Mouse (Mus musculus) G1E (cell line): ENCODE results near the gene Polr2e. TPM values are rescaled to one million over a fixed set of nuclear protein-coding genes. Genes with fewer than 3 reads are reported as not detected.
A peak's percentile ranks its signal among the peaks of the same experiment; 100 is the strongest.
"Not testable (repeated sequence)": the region's sequence is repeated elsewhere in the genome, so short reads cannot be mapped to it uniquely, and the experiment has no call there.

Experiments used
- ATAC-seq: 2 replicates; pipeline ENCODE4 v1.8.0; 2016; ENCODE audit warnings: mild to moderate bottlenecking; ENCODE audit not compliant: insufficient number of reproducible peaks, poor library complexity, low FRiP score, severe bottlenecking; ENCODE audit errors: extremely low read depth
- DNase-seq: peaks from one replicate; pipeline ENCODE4 v3.0.0; 2012; ENCODE audit warnings: low spot score
- H3K27me3 ChIP-seq: 2 replicates; pipeline ENCODE4 v1.6.1; 2012; ENCODE audit warnings: mild to moderate bottlenecking, low read length, inconsistent platforms; ENCODE audit not compliant: insufficient read depth
- H3K36me3 ChIP-seq: replicated peaks from 2 replicates; pipeline ENCODE3; 2012; ENCODE audit warnings: mild to moderate bottlenecking, inconsistent platforms
- H3K4me1 ChIP-seq: 2 replicates; pipeline ENCODE4 v1.6.1; 2012; ENCODE audit warnings: low read depth, low read length, inconsistent platforms, mixed read lengths; ENCODE audit not compliant: insufficient read depth
- H3K4me3 ChIP-seq: 2 replicates; pipeline ENCODE4 v1.5.1; 2012; ENCODE audit warnings: low read depth, mild to moderate bottlenecking, inconsistent platforms, low read length, moderate library complexity, mixed read lengths
- H3K9me3 ChIP-seq: replicated peaks from 2 replicates; pipeline ENCODE4 v1.6.1; 2012; ENCODE audit warnings: inconsistent platforms
- CTCF ChIP-seq: IDR thresholded peaks from 2 replicates; pipeline ENCODE4 v1.5.1; 2012; ENCODE audit warnings: low read depth, low read length, inconsistent platforms, mixed read lengths
- GATA1 ChIP-seq: IDR thresholded peaks from 2 replicates; pipeline ENCODE4 v1.6.1; 2012; ENCODE audit warnings: borderline replicate concordance, low read length, inconsistent platforms, mixed read lengths
- GATA2 ChIP-seq: IDR thresholded peaks from 2 replicates; pipeline ENCODE4 v1.6.1; 2012; ENCODE audit warnings: low read depth, low read length, inconsistent platforms, borderline replicate concordance
- POLR2AphosphoS5 ChIP-seq: IDR thresholded peaks from 2 replicates; pipeline ENCODE4 v1.6.1; 2012; ENCODE audit warnings: low read depth, low read length, inconsistent platforms; ENCODE audit not compliant: insufficient replicate concordance
- TAL1 ChIP-seq: conservative IDR thresholded peaks from 2 replicates; pipeline ENCODE4 v1.6.1; 2012; ENCODE audit warnings: low read depth, low read length, inconsistent platforms, mixed read lengths
- polyA plus RNA-seq: library from polyadenylated mRNA; stranded (reverse); fragments of >175 nt; gene quantifications from 2 replicates; pipeline ENCODE4 v1.2.3, GENCODE M21; 2012
- total RNA-seq, 2 experiments: library from RNA; stranded (forward) in 1 of 2; stranded (reverse) in 1 of 2; fragments of 200-1000 nt in 1 of 2; fragments of >200 nt in 1 of 2; fragmentation: Nextera tagmentation in 1 of 2; gene quantifications; 2 replicates each; pipeline ENCODE4 v1.2.3; 2014 to 2017

Gene Polr2e
- total and polyA plus RNA-seq, 3 experiments, result 54.6 to 206 (median 90.2) TPM

DNA sequence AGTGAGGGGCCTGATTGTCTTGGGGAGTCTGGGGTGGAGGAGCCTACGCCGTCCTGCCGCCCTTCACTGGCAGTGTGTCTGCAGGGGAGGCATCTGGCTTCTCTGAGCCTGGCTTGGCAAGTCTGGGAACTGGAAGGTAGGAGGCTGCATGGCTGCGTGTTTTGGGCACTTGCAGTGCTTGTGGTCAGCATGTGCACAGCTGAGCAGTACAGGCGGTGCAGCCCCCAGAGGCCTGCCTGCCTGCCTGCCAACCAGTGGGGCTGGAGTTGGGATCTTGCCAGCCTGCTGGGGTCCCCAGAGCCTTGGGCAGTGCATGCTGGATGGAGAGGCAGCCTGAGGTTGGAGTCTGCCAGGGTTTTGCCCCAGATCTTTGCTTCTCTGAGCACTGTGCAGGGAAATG lies 23.5 kb upstream of the Polr2e start:
- ATAC-seq (no peak), DNase-seq (no peak)
- Histone ChIP-seq H3K9me3 (no peaks in the 10 kb centered on the region), H3K4me1 (peaks cover 35% of the 10 kb centered on the region), H3K27me3 (no peaks in the 10 kb centered on the region; the same call in 1 of the 2 replicates), H3K36me3 (peaks cover 98% of the 10 kb centered on the region), H3K4me3 (no peak overlapping the region)
- no peak for TF ChIP-seq TAL1
- TF ChIP-seq CTCF, result no peak
- TF ChIP-seq POLR2AphosphoS5, result no peak
- no peak for TF ChIP-seq GATA2
- TF ChIP-seq GATA1, result no peak

DNA sequence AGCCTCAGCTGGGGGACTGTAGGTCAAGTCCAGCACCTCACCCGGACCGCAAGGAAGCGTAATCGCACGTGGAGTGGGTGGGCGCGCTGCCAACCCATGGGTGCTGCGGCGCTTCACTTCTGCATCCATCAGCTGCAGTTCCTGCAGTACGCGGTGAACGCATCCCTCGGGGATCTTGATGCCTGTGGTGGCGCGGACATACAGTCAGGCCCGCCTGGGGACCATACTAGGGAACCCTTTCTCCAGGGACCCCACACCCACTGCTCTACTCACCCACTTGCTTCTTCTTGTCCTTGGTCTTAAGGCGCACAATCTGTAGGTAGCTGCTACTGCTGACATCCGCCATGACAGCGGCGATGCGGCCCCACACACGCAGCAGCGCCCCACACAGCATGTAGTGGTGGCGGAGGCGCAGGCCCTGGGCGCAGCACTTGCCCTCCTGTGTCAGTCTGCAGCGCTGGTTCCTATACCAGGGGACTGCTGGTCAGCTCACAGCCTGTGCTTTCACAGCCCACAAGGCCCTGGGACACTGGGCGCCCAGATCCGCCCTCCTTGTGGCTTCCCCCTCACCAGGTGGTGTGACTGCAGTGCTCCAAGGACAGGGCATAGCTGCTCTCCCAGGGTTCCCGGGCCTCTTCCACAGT lies 18.2 kb upstream of the Polr2e start:
- H3K36me3 ChIP-seq, result peaks cover 83% of the 10 kb centered on the region
- no peak for ATAC-seq
- DNase-seq, result no peak
- H3K27me3 ChIP-seq, result no peaks in the 10 kb centered on the region; the same call in 1 of the 2 replicates
- no peak for TF ChIP-seq POLR2AphosphoS5
- TF ChIP-seq GATA1, result no peak
- TF ChIP-seq GATA2, result no peak
- TF ChIP-seq TAL1, result no peak
- TF ChIP-seq CTCF, result no peak
- peaks cover 57% of the 10 kb centered on the region for H3K4me1 ChIP-seq
- no peaks in the 10 kb centered on the region for H3K9me3 ChIP-seq
- no peak overlapping the region; the same call in 1 of the 2 replicates for H3K4me3 ChIP-seq

DNA sequence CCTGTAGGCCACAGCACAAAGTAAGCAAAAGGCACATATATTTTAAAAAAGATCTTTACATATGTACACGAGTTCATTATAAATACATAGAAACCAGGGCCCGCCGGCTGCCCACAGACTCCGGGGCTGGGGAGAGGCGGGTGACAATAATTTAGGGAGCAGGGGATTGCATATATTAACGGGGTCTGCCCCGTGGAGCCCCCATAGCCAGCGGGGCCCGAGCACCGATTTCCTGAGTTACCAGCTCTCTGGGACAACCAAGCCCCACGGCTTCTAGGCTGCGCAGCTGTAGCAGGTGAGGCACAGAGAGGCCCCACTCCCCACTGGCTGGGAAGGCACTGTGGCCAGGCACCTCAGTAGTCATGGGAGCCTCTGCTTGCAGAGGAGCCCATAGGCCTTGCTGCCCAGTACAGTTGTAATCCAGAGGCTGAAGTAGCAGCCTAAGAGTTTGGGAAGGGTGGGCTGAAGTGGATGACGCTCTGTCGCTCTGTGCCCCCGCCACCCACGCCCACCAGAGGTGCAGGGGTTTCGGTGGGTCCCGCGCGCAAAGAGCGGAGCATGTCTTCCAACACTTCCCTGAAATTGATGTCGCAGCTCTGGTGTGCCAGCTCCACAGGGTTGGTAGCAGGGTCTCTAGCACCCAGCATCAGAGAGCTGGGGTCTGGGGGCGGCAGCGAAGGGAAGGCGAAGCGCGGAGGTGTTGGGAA lies 17.5 kb upstream of the Polr2e start:
- H3K4me3 ChIP-seq, result no peak overlapping the region; the same call in 1 of the 2 replicates
- H3K36me3 ChIP-seq, result peaks cover 76% of the 10 kb centered on the region
- ATAC-seq (no peak), DNase-seq (no peak)
- H3K9me3 ChIP-seq, result no peaks in the 10 kb centered on the region
- TF ChIP-seq GATA1 (no peak), CTCF (no peak)
- H3K27me3 ChIP-seq, result no peaks in the 10 kb centered on the region; the same call in 1 of the 2 replicates
- H3K4me1 ChIP-seq, result peaks cover 63% of the 10 kb centered on the region

DNA sequence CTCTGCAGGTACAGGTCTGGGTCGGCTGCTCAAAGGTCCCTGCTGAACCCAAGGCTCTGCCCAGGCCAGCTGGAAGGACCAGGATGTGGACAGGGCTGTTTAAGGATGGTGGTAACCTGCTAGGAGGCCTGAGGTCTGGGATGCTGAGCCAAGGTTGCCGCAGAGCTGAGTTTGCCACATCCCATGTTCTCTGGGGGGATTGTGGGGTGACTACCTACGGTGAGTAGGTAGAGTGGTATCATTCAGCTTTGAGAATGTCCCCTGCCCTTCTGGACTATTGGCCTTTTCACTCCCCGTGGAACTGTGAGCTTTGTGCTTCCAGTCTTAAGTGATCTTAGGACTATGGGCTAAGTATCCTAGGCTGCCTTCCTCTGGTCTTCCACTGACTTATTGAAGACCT lies 16.9 kb upstream of the Polr2e start:
- peaks cover 70% of the 10 kb centered on the region for H3K4me1 ChIP-seq
- ATAC-seq, result no peak
- no peaks in the 10 kb centered on the region; the same call in 1 of the 2 replicates for H3K27me3 ChIP-seq
- DNase-seq, result no peak
- peak overlapping the region; percentile 49; the same call in 1 of the 2 replicates for H3K4me3 ChIP-seq
- no peak for TF ChIP-seq CTCF
- no peaks in the 10 kb centered on the region for H3K9me3 ChIP-seq
- peaks cover 70% of the 10 kb centered on the region for H3K36me3 ChIP-seq

DNA sequence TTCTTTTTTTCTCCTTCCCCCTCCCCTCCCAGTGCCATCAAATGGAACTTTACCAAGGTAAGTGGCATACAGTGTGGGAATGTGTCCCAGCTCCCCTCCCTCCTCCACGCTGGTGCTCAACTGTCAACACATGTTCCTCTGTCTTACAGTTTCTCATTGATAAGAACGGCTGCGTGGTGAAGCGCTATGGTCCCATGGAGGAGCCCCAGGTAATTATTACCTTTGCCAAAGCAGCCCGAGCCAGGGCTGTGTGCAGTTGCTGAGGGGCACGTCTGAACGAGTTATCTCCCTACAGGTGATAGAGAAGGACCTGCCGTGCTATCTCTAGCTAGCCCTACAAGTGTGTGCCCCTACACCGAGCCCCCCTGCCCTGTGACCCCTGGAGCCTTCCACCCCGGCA lies 16.3 kb upstream of the Polr2e start:
- no peaks in the 10 kb centered on the region; the same call in 1 of the 2 replicates for H3K27me3 ChIP-seq
- H3K4me3 ChIP-seq, result peak overlapping the region; percentile 85; the same call in 1 of the 2 replicates
- ATAC-seq (no peak), DNase-seq (no peak)
- H3K36me3 ChIP-seq, result peaks cover 64% of the 10 kb centered on the region
- peaks cover 71% of the 10 kb centered on the region for H3K4me1 ChIP-seq
- TF ChIP-seq GATA2, result no peak
- no peak for TF ChIP-seq TAL1
- no peak for TF ChIP-seq GATA1
- no peak for TF ChIP-seq CTCF
- TF ChIP-seq POLR2AphosphoS5, result no peak
- no peaks in the 10 kb centered on the region for H3K9me3 ChIP-seq

DNA sequence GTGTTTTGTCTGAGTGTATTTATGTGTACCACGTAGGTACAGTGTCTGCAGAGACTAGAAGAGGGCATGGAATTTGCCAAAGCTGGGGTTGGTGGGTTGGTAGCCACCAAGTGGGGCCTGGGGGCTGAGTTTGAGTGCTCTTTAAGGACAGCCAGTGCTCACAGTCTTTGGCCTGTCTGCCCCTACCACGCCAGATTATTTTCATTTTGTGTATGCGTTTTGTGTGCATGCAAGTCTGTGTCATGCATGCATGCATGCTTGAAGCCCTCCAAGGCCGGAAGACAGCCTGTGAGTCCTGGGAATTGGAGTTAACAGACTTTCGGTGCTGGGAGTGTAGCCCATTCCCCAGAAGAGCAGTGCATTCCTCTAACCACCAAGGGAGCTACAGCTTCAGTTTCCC lies 15.8 kb upstream of the Polr2e start:
- ATAC-seq, result no peak
- DNase-seq, result no peak
- H3K4me3 ChIP-seq, result peak overlapping the region; percentile 85; the same call in 1 of the 2 replicates
- peaks cover 59% of the 10 kb centered on the region for H3K36me3 ChIP-seq
- no peaks in the 10 kb centered on the region; the same call in 1 of the 2 replicates for H3K27me3 ChIP-seq
- TF ChIP-seq POLR2AphosphoS5, result 0 out of 2 replicates have a peak, but pooled peaks have one; percentile 59
- no peak for TF ChIP-seq GATA1
- H3K9me3 ChIP-seq, result no peaks in the 10 kb centered on the region
- H3K4me1 ChIP-seq, result peaks cover 71% of the 10 kb centered on the region

DNA sequence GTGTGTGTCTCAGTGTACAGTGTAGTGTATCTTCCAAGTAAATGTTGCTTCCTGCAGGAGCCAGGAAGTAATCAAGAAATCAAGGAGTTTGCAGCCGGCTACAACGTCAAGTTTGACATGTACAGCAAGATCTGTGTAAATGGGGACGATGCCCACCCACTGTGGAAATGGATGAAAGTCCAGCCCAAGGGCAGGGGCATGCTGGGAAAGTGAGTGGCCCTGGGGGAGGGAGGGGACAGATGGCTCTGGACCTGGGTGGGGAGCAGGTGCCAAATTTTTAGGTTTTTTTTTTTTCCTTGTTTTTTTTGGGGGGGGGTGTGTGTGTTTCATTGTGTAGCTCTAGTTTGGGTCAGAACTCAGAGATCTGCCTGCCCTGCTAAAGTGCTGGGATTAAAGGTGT lies 15.3 kb upstream of the Polr2e start:
- peaks cover 54% of the 10 kb centered on the region for H3K36me3 ChIP-seq
- not testable (repeated sequence) for H3K9me3 ChIP-seq, H3K27me3 ChIP-seq, DNase-seq, ATAC-seq
- peaks cover 74% of the 10 kb centered on the region for H3K4me1 ChIP-seq
- H3K4me3 ChIP-seq, result peak overlapping the region; percentile 85
